Mouse (Mus musculus): ENCODE results near the gene Itgad.
"Not testable (repeated sequence)": the region's sequence is repeated elsewhere in the genome, so short reads cannot be mapped to it uniquely, and the experiment has no call there.

Itgad gene

DNA sequence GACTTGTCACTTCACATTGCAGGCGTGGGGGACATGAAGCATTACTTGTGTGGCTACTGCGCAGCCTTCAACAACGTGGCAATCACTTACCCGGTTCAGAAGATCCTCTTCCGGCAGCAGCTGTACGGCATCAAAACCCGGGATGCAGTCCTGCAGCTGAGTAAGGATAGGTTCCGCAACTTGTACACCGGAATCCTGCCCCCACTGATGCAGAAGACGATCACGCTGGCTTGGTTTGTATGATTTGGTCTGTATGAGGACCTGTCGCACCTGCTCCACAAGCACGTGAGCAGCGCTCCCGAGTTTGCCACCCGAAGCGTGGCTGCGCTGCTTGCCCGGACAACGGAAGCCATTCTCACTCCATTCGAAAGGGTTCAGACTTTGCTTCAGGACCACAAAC is at the start of gene Itgad:
Gene Itgad, plus strand, starts transcription at position 301 of the 400 bp plus-strand sequence.
- POLR2A ChIA-PET, result interaction anchor here in 1 of 4 experiments (0.5 kb wide), 1 partner anchor 391 kb away, joined by 3 read pairs; no protein-coding TSS in a partner anchor
- CTCF ChIA-PET, result no interaction called here

DNA sequence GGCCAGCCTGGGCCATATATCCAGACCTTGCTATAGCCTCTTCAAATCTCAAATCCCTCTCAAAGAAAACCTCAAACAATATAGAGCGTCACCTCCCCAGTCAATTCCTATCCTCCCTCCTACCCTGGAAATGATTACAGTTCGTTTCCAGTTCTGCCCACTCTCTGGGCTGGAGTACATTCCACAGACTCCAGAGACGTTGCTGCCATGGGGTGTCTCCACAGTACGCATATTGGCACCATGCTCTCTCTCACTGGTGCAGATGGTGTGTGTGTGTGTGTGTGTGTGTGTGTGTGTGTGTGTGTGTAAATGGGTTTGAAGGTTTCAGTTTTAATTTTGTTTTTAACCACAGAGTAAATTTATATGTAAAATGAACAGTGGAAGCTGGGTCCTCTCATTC is 48.9 kb upstream of the Itgad start:
- ChIA-PET POLR2A (interaction anchor here in 1 of 4 experiments (0.6 kb wide), 1 partner anchor 138 kb away, joined by 5 read pairs; no protein-coding TSS in a partner anchor), CTCF (interaction anchor here in 1 of 4 experiments (0.6 kb wide), 1 partner anchor 165 kb away, joined by 3 read pairs; no protein-coding TSS in a partner anchor)

DNA sequence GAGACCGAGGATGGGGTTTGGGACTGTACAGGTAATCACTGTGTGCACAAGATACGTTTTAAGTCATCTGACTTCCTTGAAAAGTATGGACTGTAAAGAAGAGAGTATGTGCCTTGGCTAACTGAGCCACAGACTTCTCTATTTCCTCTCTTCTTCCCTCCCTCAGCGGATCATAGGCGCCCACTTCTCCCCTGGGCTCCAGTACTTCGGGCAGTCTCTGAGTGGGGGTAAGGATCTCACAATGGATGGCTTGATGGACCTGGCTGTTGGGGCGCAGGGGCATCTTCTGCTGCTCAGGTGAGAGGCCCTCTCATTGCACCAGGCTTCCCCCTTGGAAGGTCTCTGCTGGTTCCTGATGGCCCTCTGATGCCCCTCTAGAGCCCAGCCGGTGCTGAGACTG is 46.7 kb upstream of the Itgad start:
- POLR2A ChIA-PET, result interaction anchor here in 1 of 4 experiments (0.7 kb wide), 1 partner anchor 381 kb away, joined by 4 read pairs; no protein-coding TSS in a partner anchor
- CTCF ChIA-PET, result no interaction called here

DNA sequence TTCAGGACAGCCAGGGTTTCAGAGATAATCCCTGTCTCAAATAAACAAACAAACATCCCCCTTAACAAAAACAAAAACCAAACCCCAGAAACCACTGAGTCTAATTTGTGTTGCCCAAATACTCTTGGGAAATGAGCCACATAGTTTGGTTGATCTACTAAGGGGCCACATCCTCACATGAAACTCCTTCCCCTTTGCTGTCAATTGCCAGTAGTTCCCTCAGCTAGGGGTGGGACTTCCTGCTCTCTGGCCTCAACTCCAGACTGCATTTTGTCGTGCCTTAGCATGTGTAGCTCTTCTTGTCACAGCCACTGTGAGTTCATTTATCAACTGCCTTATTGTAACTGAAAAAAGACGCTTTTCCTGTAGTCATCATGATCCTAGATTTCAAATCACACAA is 43.9 kb upstream of the Itgad start:
- ChIA-PET POLR2A (no interaction called here), CTCF (no interaction called here)

DNA sequence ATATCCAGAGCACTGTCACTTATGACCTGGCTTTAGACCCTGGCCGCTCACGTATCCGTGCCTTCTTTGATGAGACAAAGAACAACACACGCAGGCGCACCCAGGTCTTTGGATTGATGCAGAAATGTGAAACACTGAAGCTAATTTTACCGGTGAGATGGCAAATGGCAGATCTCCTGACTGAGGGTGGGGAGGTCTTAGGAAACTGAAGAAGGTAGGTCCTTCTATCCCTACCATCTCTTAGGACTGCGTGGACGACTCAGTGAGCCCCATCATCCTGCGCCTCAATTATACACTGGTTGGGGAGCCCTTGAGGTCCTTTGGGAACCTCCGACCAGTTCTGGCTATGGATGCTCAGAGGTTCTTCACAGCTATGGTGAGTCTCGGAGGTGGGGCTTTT is 42.0 kb upstream of the Itgad start:
- ChIA-PET CTCF (no interaction called here), POLR2A (no interaction called here)

DNA sequence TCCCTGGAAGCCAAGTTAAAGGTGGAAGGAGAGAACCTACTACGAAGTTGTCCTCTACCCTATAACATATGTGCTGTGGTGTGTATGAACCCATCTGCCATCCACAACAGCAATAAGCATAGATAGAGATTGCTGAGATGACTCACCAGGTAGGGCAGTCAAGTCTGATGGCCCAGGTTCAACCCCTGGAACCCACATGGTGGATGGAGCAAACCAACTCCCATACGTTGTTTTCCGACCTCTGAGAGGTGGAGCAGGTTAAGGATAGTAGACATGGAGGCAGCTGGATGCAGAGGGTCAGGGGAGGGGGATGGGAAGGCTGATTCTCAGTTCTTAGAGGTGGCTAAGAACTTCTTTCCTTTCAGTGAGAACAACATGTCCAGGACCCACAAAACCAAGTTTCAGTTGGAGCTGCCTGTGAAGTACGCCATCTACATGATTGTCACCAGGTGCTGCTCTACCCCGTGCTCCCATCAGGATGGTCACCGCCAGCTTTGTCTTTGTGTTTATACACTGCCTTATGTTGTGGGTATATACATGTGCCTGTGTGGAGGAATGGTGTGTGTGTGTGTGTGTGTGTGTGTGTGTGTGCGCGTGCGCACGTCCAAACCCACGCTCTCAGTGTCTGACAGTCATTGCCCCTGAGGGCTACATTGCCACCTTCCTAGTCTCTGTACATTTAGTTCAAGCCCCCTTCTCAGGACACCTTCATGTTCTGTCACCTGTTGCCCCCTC is 39.6 kb upstream of the Itgad start:
- ChIA-PET CTCF (no interaction called here), POLR2A (no interaction called here)

DNA sequence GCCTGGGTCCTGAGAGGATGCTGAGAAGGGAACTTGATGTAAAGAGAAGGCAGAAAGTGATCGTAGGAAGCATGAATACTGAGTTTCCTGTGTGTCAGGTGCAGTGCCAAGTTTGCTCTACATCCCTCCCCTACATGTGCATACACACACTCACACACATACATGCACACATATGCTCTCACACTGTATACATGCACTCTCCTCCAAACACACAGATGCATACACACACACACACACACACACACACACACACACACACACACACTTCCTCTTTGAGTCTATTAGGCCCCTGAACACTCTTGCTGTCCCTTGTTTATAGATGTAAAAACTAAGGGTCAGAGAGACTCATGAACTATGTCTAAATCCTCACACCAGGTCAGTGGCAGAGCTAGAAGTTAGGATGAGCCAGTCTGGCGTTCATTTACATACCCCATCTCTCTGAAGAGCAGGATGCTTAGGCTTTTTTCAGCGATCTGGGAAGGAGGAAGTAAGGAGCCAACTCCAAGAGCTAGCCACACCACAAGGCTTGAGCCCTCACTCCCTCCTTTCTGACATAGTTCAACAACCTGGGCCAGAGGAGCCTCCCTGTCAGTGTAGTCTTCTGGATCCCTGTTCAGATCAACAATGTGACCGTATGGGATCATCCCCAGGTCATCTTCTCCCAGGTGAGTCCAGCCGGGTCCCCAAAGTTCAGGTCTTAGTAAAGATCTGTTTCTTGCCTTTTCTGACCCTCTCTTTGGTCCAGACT is 38.8 kb upstream of the Itgad start:
- POLR2A ChIA-PET, result no interaction called here
- CTCF ChIA-PET, result no interaction called here

DNA sequence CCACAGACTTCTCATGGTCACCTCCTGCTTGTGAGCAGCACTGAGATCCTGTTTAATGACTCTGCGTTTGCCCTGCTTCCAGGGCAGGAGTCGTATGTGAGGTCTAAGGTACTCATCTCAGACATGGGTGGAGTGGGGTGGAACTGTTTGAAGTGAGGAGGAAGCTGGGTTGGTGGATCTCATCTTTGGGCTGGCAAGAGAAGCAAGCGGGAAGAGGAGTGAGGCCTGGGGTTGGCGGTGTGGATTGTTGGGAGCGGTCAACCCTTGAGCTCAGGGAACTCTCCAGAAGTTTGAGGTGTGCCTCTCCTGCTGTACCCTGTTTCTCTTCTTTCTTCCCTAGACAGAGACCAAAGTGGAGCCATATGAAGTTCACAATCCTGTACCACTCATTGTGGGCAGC is 37.8 kb upstream of the Itgad start:
- ChIA-PET POLR2A (no interaction called here), CTCF (no interaction called here)

DNA sequence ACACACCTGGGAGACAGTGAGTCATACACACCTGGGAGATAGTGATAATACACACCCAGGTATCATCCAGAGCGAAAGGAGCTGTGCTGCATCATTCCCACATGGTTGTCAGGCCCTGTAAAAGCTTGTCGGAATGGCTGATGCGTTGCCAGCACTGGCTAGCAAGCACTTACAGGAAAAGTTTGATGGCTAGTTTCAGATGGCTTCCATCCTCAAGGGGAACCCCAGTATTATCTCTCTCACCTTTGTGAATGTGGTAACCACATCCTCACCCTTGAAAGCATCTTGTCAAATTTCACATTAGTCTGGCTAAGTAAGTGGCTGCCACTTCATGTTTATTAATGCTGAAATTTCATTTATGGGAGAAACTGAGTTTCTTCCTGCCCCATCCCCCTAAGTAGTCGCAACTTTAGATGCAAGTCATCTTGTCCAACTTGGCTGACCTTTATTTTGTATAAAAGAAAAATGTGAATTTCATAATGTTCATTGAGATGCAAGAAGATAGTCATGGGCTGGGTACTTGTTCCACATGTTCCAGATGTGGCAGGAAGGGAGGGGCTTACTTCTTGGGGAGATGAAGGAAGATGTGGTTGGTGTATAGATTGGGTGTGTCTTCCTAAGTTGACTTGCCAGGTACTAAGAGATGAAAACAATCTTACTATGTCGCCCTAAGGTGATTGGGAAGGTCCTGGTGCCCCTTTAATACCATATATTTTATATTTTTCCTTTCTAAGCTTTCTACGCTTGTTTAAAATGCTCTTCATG is 34.3 kb upstream of the Itgad start:
- ChIA-PET POLR2A (no interaction called here), CTCF (no interaction called here)

DNA sequence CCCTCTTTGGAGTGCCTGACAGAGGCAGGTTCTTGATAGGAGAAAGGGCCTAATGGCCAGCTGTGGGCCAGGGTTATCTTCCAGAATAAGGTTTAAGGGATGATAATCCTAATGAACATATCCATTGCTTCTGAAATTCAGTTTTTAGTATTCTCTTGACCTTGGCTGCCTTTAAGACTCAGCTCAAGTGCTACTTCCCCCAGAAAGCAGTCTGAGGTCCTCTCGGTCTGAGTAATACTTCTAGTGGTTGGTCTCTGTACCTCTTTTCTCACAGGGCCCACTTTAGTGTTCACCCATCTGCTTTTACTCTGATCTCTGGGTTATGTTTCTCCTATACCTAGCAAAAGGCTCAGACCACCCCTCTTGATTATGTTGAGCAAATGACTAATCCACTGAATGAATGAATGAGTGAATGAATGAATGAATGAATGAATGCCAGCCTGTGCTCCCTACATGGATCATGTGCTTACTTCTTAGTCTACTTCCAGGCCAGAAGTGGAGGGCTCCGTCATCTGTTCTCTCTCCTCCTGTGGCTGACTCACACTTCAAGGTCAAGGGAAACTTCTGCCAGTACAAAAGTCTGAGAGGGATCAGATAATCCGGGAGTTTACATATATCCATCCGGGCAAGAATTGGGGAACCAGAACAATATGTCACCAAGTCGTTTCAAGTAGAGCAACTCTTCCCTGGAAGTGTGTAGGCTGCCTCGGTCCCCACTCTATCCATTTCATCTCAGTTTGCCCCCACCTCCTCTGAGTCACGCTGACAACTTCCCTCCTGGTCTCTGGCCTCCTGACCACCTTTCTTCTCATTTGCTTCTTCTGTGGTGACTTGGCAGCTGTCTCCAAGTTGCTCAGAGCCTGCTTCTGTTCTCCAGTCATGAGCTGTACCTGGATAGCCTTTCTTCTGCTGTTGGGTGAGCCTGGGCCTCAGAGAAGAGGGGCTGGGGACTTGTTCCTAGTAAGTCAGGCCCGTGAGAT is 25.1 kb upstream of the Itgad start, which contains the start of gene Itgax:
Gene Itgax, plus strand, starts transcription at position 807 of the 980 bp plus-strand sequence.
- ChIA-PET POLR2A (no interaction called here), CTCF (no interaction called here)

DNA sequence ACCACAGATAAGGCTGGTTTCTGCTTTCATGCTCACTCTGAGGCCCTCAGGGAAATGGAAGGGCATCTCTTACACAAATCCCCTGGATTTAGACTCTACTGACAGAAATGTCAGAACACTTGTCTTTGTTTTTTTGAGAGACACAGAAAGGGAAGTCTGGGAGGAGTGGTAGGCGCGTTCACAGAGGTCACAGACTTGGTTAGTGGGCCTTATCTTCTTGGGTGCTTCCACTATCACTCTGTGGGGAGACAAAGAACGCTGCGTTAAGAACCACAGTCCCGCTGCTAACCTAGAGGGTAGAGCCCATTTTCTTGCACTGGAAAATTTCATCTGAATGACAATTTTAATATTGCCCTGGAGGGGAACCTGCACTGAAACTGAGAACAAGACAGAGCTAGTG is 22.0 kb upstream of the Itgad start:
- ChIA-PET CTCF (no interaction called here), POLR2A (no interaction called here)

DNA sequence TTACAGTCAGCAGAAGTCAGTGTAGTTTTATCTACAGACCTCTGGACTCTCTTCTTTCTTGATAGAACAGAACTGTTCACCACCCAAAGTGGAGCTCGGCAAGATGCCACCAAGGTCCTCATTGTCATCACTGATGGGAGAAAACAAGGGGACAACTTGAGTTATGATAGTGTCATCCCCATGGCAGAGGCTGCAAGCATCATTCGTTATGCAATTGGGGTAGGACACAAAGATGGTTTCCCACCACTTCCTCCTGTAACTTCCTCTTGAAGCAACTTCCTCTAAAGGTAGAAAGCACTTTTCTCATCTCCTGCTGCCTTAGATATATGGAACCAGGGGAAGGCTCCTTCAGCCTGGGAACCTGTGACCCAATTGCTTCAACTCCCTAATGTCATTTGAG is 20.6 kb upstream of the Itgad start:
- CTCF ChIA-PET, result no interaction called here
- POLR2A ChIA-PET, result no interaction called here

DNA sequence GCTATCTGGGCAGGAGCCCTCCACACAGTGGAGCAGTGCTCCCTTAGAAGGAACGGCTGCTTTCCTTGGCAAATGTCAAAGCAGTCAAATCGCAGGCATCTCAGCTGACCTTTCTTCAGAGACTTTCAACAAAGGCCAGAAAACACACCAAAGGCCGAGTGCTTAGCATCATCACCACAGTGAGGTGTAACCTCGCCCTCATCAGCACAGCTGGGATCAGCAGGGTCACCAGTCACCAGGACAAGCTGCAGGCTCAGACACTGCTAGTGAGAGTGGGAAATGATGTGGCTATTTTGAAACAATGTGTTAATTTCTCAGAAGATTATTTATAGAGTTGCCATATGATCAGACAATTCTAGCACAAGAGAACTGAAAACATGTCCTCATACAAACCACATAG is 17.2 kb upstream of the Itgad start:
- POLR2A ChIA-PET, result no interaction called here

DNA sequence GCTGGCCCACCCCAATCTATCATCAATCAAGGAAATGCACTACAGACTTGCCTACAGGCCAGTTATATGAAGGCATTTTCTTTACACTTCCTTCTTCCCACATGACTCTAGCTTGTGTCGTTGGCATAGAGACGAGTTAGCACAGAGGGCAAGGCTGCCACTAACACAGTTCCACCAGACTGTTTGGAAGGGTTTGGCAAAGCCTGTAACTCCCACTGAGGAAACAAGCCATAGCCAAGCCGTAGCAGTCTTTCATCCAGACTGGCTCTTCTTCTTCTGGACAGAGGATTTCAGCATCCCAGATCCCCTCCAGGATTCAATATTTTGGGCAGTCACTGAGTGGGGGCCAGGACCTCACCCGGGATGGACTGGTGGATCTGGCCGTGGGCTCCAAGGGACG is 14.6 kb upstream of the Itgad start:
- CTCF ChIA-PET, result no interaction called here
- POLR2A ChIA-PET, result no interaction called here

More for the DNA sequence above, 17.2 kb upstream of the Itgad start:
- CTCF ChIA-PET, result no interaction called here

DNA sequence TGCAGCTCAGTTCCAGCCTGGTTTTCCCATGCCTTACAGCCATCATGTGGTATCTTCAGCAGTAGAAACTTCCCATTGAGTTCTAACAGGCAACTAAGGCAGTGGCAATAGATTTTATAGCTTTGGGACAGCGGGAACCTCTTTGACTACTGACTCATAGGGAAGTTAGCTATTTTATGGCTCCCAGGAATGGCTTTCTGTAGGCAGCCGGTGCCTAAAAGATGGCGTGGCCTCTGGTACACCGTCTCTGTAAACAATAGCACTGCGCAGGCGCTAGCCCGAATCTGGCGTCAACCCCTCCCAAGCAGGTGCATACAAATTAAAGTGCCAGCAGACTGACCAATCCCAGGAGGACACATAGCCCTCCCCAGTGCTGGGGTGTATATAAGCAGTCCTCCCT is 3.2 kb upstream of the Itgad start:
- ChIA-PET CTCF (no interaction called here), POLR2A (interaction anchor here in 1 of 4 experiments (1.3 kb wide), 1 partner anchor 14 kb away, joined by 3 read pairs; no protein-coding TSS in a partner anchor)

DNA sequence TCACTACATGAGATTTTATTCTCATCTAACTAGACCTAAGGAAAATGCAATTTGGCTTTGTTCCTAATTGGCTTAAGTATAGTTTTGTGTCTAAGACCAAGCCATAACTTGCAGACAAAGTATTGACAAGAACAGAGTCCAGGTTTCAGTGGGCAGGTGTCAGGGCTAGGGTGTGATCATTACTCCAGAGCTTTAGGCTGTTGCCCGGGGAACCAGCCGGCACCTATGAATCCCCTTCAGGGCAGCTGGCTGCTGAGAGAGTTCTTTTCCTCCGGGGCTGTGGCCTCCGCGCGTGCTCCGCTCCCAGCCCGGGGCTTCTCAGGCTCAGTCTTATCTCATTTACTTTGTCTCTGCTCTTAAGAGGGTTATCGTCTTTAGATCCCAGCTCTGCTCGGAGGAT is 748 bp downstream of the Itgad start:
- POLR2A ChIA-PET, result interaction anchor here in 2 of 4 experiments (0.6 to 1.4 kb wide), 2 partner anchors 11 to 67 kb away, joined by 3 to 4 read pairs; no protein-coding TSS in a partner anchor
- CTCF ChIA-PET, result no interaction called here

DNA sequence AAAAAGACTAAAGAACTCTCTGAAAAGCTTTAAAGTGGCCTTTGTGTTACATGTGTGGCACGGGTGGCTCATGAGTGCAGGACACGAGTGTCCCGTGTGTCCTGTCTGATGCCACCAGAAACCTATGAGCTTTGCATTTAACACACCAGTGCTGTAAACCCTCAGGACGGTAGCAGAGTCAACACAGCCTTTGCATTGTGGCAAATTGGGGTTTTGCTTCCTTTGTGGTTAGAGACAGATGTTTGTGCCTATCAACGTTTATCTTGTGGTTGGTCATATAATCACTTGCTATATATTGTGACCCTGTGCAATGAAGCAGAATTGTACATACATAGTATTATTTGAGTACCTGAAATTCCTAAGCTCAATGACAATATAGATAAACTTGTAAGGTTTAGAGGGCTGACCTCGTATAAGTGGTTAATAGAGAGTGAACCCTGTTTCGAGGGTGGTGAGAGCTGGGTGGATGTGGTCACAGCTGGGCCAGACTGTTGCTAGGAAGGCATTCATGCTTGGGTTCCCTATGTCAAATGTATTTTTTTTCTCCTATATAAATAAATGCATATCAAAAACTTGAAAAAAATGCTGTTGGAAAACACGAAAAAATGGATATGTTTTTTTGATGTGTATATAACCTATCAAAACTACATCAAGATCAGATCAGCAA is 4.6 kb downstream of the Itgad start:
- CTCF ChIA-PET, POLR2A ChIA-PET: not testable (repeated sequence)

DNA sequence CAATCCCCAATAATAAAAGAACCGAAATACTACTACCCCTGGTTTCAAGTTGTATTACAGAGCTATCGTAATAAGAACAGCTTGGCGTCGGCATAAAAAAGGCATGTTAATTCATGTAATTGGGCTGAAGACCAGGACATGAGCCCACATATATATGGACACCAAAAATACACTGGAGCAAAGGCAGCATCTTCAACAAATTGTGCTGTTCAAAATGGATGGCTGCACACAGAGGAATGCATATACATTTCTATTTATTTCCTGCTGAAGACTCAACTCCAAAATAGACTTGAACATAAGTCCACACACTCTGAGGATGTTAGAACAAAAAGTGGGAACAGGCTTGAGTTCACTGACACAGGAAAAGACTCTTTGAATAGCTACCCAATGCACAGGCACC is 9.8 kb downstream of the Itgad start:
- POLR2A ChIA-PET, result interaction anchor here in 1 of 4 experiments (1.2 kb wide), 1 partner anchor 13 kb away, joined by 3 read pairs; no protein-coding TSS in a partner anchor
- CTCF ChIA-PET, result no interaction called here

DNA sequence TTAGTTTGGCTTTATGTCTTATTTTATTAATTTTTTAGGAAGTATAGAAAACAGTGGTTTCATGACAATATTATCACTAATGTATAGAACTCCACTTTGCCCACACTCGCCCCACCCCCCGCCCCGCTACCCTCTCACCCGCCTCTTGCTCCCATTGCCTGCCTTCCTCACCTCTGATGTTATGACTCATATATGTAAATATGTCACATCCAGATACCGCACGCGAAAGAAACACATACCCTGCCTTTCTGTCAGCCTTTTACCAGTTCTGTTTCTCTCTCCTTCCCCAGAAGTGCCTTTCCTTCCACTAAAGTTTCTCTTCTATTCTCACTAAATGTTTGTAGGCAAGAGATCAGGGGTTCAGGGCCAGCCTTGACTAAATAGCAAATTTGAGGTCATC is 12.2 kb downstream of the Itgad start:
- CTCF ChIA-PET, result no interaction called here
- POLR2A ChIA-PET, result interaction anchor here in 1 of 4 experiments (0.6 kb wide), 1 partner anchor 96 kb away, joined by 3 read pairs; no protein-coding TSS in a partner anchor
